Mouse (Mus musculus) brain, embryonic 14.5 days (tissue): ENCODE measurements around the gene Pja2.

Experiments
- CTCF ChIP-seq: fragments of 200-500 bp; IDR thresholded peaks from 2 replicates; pipeline ENCODE4 v1.5.1; 2012; ENCODE audit warnings: inconsistent platforms, mild to moderate bottlenecking, moderate library complexity, borderline replicate concordance; ENCODE audit not compliant: insufficient read depth, insufficient read length; ENCODE audit errors: extremely low read depth
- POLR2A ChIP-seq: fragments of 200-500 bp; IDR thresholded peaks from 2 replicates; pipeline ENCODE4 v1.6.1; 2012; ENCODE audit warnings: mild to moderate bottlenecking, inconsistent platforms, borderline replicate concordance; ENCODE audit not compliant: poor library complexity, insufficient read depth, insufficient read length, severe bottlenecking; ENCODE audit errors: extremely low read depth

GRCm38 (mm10) chr17:64344576-64345172 is 13.0 kb upstream of the Pja2 start:
- TF ChIP-seq CTCF (no peak), POLR2A (no peak)
